Mouse (Mus musculus): ENCODE results near the gene Flot1.

DNA sequence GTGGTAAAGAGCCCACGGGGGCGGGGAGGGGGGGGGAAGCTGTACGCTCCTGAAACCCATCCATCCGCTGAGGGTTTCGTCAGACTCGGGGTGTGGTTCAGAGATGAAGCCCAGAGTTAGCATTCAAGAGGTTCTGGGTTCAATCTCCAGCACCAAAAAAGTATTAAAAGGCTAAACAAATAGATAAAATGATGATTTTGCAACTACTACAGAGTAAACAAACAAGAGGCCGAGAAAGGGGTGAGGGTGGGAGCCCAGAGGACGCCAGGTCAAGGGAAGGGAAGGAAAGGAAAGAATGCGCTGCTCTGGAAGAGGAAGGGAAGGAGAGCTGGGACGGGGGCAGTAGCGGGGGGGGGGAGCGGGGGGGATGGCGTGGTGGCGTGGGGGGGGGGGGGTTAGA lies 6.3 kb upstream of the Flot1 start:
- no peak for TF ChIP-seq CTCF (IDR thresholded peaks at IDR 0.05; ENCODE audit: control insufficient read depth, insufficient read depth, low read length)
- no peak for TF ChIP-seq POLR2A (IDR thresholded peaks at IDR 0.05; ENCODE audit: borderline replicate concordance, control insufficient read depth, low read depth, low read length)

All from bone marrow, adult 2 months (tissue).